Mouse (Mus musculus): ENCODE measurements around the gene Tekt3. TPM values are rescaled to one million over a fixed set of nuclear protein-coding genes. Genes with fewer than 3 reads are reported as not detected.

The Tekt3 gene
- polyA plus RNA-seq, 1 experiment from 2014 or later = not detected

DNA sequence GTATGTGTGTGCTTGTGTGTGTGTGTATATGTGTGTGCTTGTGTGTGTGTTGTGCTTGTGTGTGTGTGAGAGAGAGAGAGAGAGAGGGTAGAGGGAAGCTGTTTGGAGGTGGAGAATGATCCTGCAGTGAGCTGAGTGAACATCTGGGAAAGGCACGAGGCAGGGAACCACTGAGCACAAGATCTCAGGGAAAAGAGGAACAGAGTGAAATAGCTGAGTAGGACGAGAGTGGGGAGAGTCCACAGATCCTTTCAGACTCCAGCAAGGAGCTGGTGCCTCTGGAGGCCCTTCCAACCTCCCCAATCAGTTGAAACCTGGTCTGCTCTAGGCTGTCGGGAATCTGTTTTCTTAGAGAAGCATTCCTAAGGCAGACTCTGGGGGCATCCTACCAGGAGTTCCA lies 77.3 kb downstream of the Tekt3 start:
- Histone ChIP-seq H3K36me3 (ENCODE audit: poor library complexity, severe bottlenecking) (no peaks in the 10 kb centered on the region), H3K27ac (no peak overlapping the region), H3K27me3 (peaks cover 16% of the 10 kb centered on the region), H3K4me2 (no peak overlapping the region), H3K9ac (no peak overlapping the region), H3K9me3 (replicated peaks) (no peaks in the 10 kb centered on the region), H3K4me3 (no peak overlapping the region), H3K4me1 (no peaks in the 10 kb centered on the region)
- WGBS = 78% methylated on average over 3 of the region's 3 CpGs
- no peak for ATAC-seq

DNA sequence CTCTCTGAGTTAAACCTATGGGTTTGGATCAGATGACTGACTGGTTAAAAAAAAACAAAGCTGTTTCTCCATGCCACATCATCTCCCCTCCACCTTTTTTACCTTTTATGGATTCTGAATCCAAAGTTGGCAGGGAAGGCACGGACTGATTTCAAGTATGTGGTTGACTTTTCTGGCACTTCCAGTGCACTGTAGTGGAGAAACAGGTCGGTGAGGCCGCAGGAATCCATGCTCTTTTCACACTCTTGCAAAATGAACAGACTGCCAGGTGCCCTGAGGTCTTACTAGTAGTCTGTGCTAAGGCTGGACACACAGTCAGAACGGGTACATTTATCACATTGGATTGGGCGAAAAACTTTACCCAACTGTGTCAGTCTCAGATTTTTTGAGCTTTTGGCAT lies 80.9 kb downstream of the Tekt3 start:
- 93% methylated on average over 5 of the region's 5 CpGs for WGBS
- no peaks in the 10 kb centered on the region for H3K36me3 ChIP-seq (ENCODE audit: poor library complexity, severe bottlenecking)
- no peak for ATAC-seq
- no peaks in the 10 kb centered on the region for H3K9me3 ChIP-seq (replicated peaks)
- no peak overlapping the region for H3K27ac ChIP-seq
- no peaks in the 10 kb centered on the region for H3K4me1 ChIP-seq
- no peak overlapping the region for H3K4me2 ChIP-seq
- no peak overlapping the region for H3K4me3 ChIP-seq
- no peaks in the 10 kb centered on the region for H3K27me3 ChIP-seq
- no peak overlapping the region for H3K9ac ChIP-seq

DNA sequence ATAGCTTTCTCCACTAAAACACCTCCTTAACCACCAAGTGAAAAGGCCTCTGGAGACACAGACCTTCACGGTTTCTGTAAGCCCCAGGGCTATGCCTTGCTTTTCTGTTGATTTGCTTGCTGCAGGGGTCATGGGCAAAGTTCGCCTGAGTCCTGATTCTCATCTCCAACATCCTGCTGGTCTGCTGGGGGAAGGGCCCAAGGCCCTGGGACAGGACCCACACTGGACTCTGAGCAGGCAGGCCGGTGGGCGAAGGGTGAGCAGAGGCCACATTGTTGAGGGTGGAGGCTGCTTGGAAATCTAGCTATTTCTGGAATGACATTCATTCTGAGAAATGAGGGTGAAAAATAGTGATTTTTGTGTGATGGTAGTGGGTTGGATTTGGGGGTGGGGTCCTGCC lies 81.4 kb downstream of the Tekt3 start:
- H3K9ac ChIP-seq = no peak overlapping the region
- no peaks in the 10 kb centered on the region for H3K36me3 ChIP-seq (ENCODE audit: poor library complexity, severe bottlenecking)
- H3K27me3 ChIP-seq = no peaks in the 10 kb centered on the region
- WGBS = 89% methylated on average over 4 of the region's 4 CpGs
- H3K4me1 ChIP-seq = no peaks in the 10 kb centered on the region
- H3K4me3 ChIP-seq = no peak overlapping the region
- no peak overlapping the region for H3K4me2 ChIP-seq
- H3K9me3 ChIP-seq (replicated peaks) = no peaks in the 10 kb centered on the region
- no peak for ATAC-seq
- H3K27ac ChIP-seq = no peak overlapping the region

DNA sequence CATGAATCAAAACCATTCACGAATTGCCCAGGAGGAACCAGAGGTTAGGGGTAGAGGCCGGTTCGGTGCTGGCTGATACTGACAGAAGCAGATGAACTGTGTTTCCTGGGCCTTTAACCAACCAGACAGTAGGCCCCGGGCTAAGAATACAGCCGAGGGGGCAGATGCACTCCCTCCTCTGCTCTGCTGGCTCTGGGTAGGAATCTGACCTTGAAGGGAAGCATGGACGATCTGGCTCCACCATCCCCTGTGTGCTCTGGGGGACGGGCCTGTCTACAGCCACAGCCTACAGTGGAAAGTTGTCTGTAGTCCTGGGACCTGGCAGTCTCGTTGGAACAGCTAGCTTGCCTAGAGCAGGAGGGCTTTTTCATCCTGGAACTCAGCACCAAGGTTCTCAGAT lies 82.0 kb downstream of the Tekt3 start:
- Histone ChIP-seq H3K4me2 (no peak overlapping the region), H3K9me3 (replicated peaks) (no peaks in the 10 kb centered on the region), H3K27ac (no peak overlapping the region), H3K27me3 (no peaks in the 10 kb centered on the region), H3K4me3 (no peak overlapping the region), H3K36me3 (ENCODE audit: poor library complexity, severe bottlenecking) (no peaks in the 10 kb centered on the region), H3K9ac (no peak overlapping the region), H3K4me1 (no peaks in the 10 kb centered on the region)
- ATAC-seq = no peak
- WGBS = 88% methylated on average over 8 of the region's 8 CpGs

Other genes starting within 250 kb of the Tekt3 start
- 3.1 and 3.5 TPM in 2 replicates for gene Trim16, start 241.4 kb upstream of the Tekt3 start, polyA plus RNA-seq (2015; fragmentation: Nextera tagmentation; extraction: Ambion mirVana)
- gene Fbxw10, start 214.6 kb upstream of the Tekt3 start, polyA plus RNA-seq (2015; fragmentation: Nextera tagmentation; extraction: Ambion mirVana) = 0.14 and 0.21 TPM in 2 replicates
- gene Tvp23b, start 182.2 kb upstream of the Tekt3 start, polyA plus RNA-seq (2015; fragmentation: Nextera tagmentation; extraction: Ambion mirVana) = 48.4 and 50.9 TPM in 2 replicates
- gene Cdrt4, start 110.5 kb upstream of the Tekt3 start, polyA plus RNA-seq (2015; fragmentation: Nextera tagmentation; extraction: Ambion mirVana) = not detected in 2 replicates
- gene Pmp22, start 67.3 kb downstream of the Tekt3 start, polyA plus RNA-seq (2015; fragmentation: Nextera tagmentation; extraction: Ambion mirVana) = 12.1 and 12.7 TPM in 2 replicates

Measured in forebrain, embryonic 13.5 days (tissue).